Mouse (Mus musculus) limb, embryonic 12.5 days (tissue): ENCODE measurements around the gene Cdk17. TPM values are rescaled to one million over a fixed set of nuclear protein-coding genes. Genes with fewer than 3 reads are reported as not detected.
A peak's percentile ranks its signal among the peaks of the same experiment; 100 is the strongest.

Source experiments
- ATAC-seq: fragments of 200-750 bp; cut with Nextera tagmentation; 2 replicates; pipeline ENCODE4 v1.8.0; 2017; ENCODE audit warnings: low read depth, moderate TSS enrichment; ENCODE audit not compliant: insufficient number of reproducible peaks, insufficient read depth, low FRiP score, low TSS enrichment
- H3K27ac ChIP-seq: fragments of 300-500 bp; sonication (generic); 2 replicates; pipeline ENCODE4 v1.5.1; 2016; ENCODE audit warnings: mild to moderate bottlenecking, moderate library complexity
- H3K27me3 ChIP-seq: fragments of 300-500 bp; sonication (generic); 2 replicates; pipeline ENCODE4 v1.6.1; 2016; ENCODE audit warnings: mild to moderate bottlenecking, moderate library complexity
- H3K36me3 ChIP-seq: fragments of 300-500 bp; sonication (generic); 2 replicates; pipeline ENCODE4 v1.6.1; 2016; ENCODE audit warnings: mild to moderate bottlenecking, moderate library complexity
- H3K4me1 ChIP-seq: fragments of 300-500 bp; sonication (generic); replicated peaks from 2 replicates; pipeline ENCODE4 v1.6.1; 2016
- H3K4me2 ChIP-seq: fragments of 300-500 bp; sonication (generic); 2 replicates; pipeline ENCODE4 v1.6.1; 2016; ENCODE audit warnings: mild to moderate bottlenecking, moderate library complexity
- H3K4me3 ChIP-seq: fragments of 300-500 bp; sonication (generic); replicated peaks from 2 replicates; pipeline ENCODE4 v1.5.1; 2016; ENCODE audit warnings: mild to moderate bottlenecking
- H3K9ac ChIP-seq: fragments of 300-500 bp; sonication (generic); replicated peaks from 2 replicates; pipeline ENCODE4 v1.6.1; 2016; ENCODE audit warnings: mild to moderate bottlenecking, moderate library complexity
- H3K9me3 ChIP-seq: fragments of 300-500 bp; sonication (generic); 2 replicates; pipeline ENCODE4 v1.6.1; 2016; ENCODE audit warnings: mild to moderate bottlenecking, moderate library complexity
- WGBS: fragments of 180-500 bp; shearing (Covaris S2); methylation state at CpG from one replicate; pipeline ENCODE4 v1.1.7; 2016; 5-methylcytosine and 5-hydroxymethylcytosine counted together
- polyA plus RNA-seq: library from polyadenylated mRNA; unstranded; fragments of >200 nt; fragmentation: Nextera tagmentation; extraction: Ambion mirVana; gene quantifications from 2 replicates; pipeline ENCODE4 v1.2.1, GENCODE M21; 2016

Cdk17 gene
- polyA plus RNA-seq, 1 experiment from 2014 or later, result 22.2 TPM

GRCm38 (mm10) chr10:93171182-93171855 is 10.6 kb downstream of the Cdk17 start:
- H3K4me1 ChIP-seq, result peaks cover 4% of the 10 kb centered on the region; the same call in 1 of the 2 replicates
- no peaks in the 10 kb centered on the region for H3K9me3 ChIP-seq
- no peak overlapping the region for H3K27ac ChIP-seq
- WGBS, result 83% methylated on average over 6 of the region's 6 CpGs
- H3K4me2 ChIP-seq, result no peak overlapping the region
- H3K27me3 ChIP-seq, result no peaks in the 10 kb centered on the region
- H3K9ac ChIP-seq, result no peak overlapping the region
- H3K36me3 ChIP-seq, result no peaks in the 10 kb centered on the region
- ATAC-seq, result no peak
- H3K4me3 ChIP-seq, result no peak overlapping the region

- H3K4me1 ChIP-seq, result peaks cover 5% of the 10 kb centered on the region
- no peak overlapping the region for H3K9ac ChIP-seq
- WGBS, result 49% methylated on average over 5 of the region's 5 CpGs
- H3K36me3 ChIP-seq, result no peaks in the 10 kb centered on the region
- H3K27me3 ChIP-seq, result no peaks in the 10 kb centered on the region
- H3K9me3 ChIP-seq, result no peaks in the 10 kb centered on the region
- 0 out of 2 replicates have a peak overlapping the region, but pooled peaks have one; percentile 35 for H3K27ac ChIP-seq
- no peak overlapping the region for H3K4me2 ChIP-seq
- no peak for ATAC-seq
- no peak overlapping the region for H3K4me3 ChIP-seq
Observed at GRCm38 (mm10) chr10:93177471-93177870, 16.8 kb downstream of the Cdk17 start.

- no peak for ATAC-seq
- H3K27me3 ChIP-seq, result no peaks in the 10 kb centered on the region
- no peaks in the 10 kb centered on the region for H3K36me3 ChIP-seq
- H3K4me1 ChIP-seq, result peaks cover 5% of the 10 kb centered on the region
- 77% methylated on average over 4 of the region's 4 CpGs for WGBS
- no peak overlapping the region for H3K9ac ChIP-seq
- H3K27ac ChIP-seq, result 0 out of 2 replicates have a peak overlapping the region, but pooled peaks have one; percentile 35
- H3K4me2 ChIP-seq, result no peak overlapping the region
- no peak overlapping the region for H3K4me3 ChIP-seq
- H3K9me3 ChIP-seq, result no peaks in the 10 kb centered on the region
Observed at GRCm38 (mm10) chr10:93177874-93178273, 17.2 kb downstream of the Cdk17 start.

- Histone ChIP-seq H3K4me3 (no peak overlapping the region), H3K9ac (no peak overlapping the region), H3K27ac (no peak overlapping the region), H3K4me2 (no peak overlapping the region), H3K9me3 (no peaks in the 10 kb centered on the region), H3K27me3 (no peaks in the 10 kb centered on the region), H3K4me1 (peaks cover 5% of the 10 kb centered on the region), H3K36me3 (no peaks in the 10 kb centered on the region)
- WGBS, result 96% methylated on average over 5 of the region's 5 CpGs
- no peak for ATAC-seq
Observed at GRCm38 (mm10) chr10:93178662-93179061, 18.0 kb downstream of the Cdk17 start.

GRCm38 (mm10) chr10:93179669-93180460 is 19.2 kb downstream of the Cdk17 start:
- Histone ChIP-seq H3K4me2 (no peak overlapping the region), H3K4me3 (no peak overlapping the region), H3K4me1 (peaks cover 5% of the 10 kb centered on the region), H3K27me3 (no peaks in the 10 kb centered on the region), H3K9me3 (no peaks in the 10 kb centered on the region), H3K9ac (no peak overlapping the region), H3K27ac (no peak overlapping the region), H3K36me3 (no peaks in the 10 kb centered on the region)
- 88% methylated on average over 11 of the region's 11 CpGs for WGBS
- ATAC-seq, result no peak

- no peak for ATAC-seq
- no peak overlapping the region for H3K9ac ChIP-seq
- no peak overlapping the region for H3K4me2 ChIP-seq
- H3K9me3 ChIP-seq, result no peaks in the 10 kb centered on the region
- WGBS, result 89% methylated on average over 8 of the region's 8 CpGs
- H3K4me3 ChIP-seq, result no peak overlapping the region
- no peaks in the 10 kb centered on the region for H3K36me3 ChIP-seq
- H3K4me1 ChIP-seq, result no peaks in the 10 kb centered on the region
- H3K27ac ChIP-seq, result no peak overlapping the region
- no peaks in the 10 kb centered on the region for H3K27me3 ChIP-seq
Observed at GRCm38 (mm10) chr10:93184351-93184976, 23.8 kb downstream of the Cdk17 start.

- WGBS, result 75% methylated on average over 10 of the region's 10 CpGs
- Histone ChIP-seq H3K4me3 (no peak overlapping the region), H3K27ac (no peak overlapping the region), H3K4me2 (no peak overlapping the region), H3K36me3 (0 out of 2 replicates have a peak, but pooled peaks cover 6% of the 10 kb centered on the region), H3K9me3 (no peaks in the 10 kb centered on the region), H3K9ac (no peak overlapping the region), H3K27me3 (no peaks in the 10 kb centered on the region), H3K4me1 (peaks cover 12% of the 10 kb centered on the region)
- no peak for ATAC-seq
Observed at GRCm38 (mm10) chr10:93188440-93188999, 27.8 kb downstream of the Cdk17 start.

GRCm38 (mm10) chr10:93190475-93191262 is 30.0 kb downstream of the Cdk17 start:
- WGBS, result 89% methylated on average over 8 of the region's 8 CpGs
- Histone ChIP-seq H3K27me3 (no peaks in the 10 kb centered on the region), H3K4me2 (no peak overlapping the region), H3K36me3 (0 out of 2 replicates have a peak, but pooled peaks cover 6% of the 10 kb centered on the region), H3K9me3 (no peaks in the 10 kb centered on the region), H3K27ac (no peak overlapping the region), H3K9ac (no peak overlapping the region), H3K4me3 (no peak overlapping the region), H3K4me1 (peaks cover 23% of the 10 kb centered on the region)
- ATAC-seq, result no peak

GRCm38 (mm10) chr10:93197092-93197491 is 36.4 kb downstream of the Cdk17 start:
- H3K4me2 ChIP-seq, result no peak overlapping the region
- no peak overlapping the region for H3K9ac ChIP-seq
- no peaks in the 10 kb centered on the region for H3K9me3 ChIP-seq
- peaks cover 16% of the 10 kb centered on the region; the same call in 1 of the 2 replicates for H3K4me1 ChIP-seq
- 89% methylated on average over 6 of the region's 6 CpGs for WGBS
- no peak for ATAC-seq
- H3K27ac ChIP-seq, result no peak overlapping the region
- peaks cover 10% of the 10 kb centered on the region for H3K36me3 ChIP-seq
- H3K27me3 ChIP-seq, result no peaks in the 10 kb centered on the region
- H3K4me3 ChIP-seq, result no peak overlapping the region

GRCm38 (mm10) chr10:93198958-93199357 is 38.3 kb downstream of the Cdk17 start:
- Histone ChIP-seq H3K4me3 (no peak overlapping the region), H3K27me3 (no peaks in the 10 kb centered on the region), H3K4me2 (no peak overlapping the region), H3K4me1 (peaks cover 15% of the 10 kb centered on the region; the same call in 1 of the 2 replicates), H3K9me3 (no peaks in the 10 kb centered on the region), H3K9ac (no peak overlapping the region), H3K36me3 (peaks cover 10% of the 10 kb centered on the region), H3K27ac (no peak overlapping the region)
- 88% methylated on average over 3 of the region's 3 CpGs for WGBS
- no peak for ATAC-seq
